Mouse (Mus musculus) heart, embryonic 13.5 days (tissue): ENCODE measurements around the gene Bri3bp. TPM values are rescaled to one million over a fixed set of nuclear protein-coding genes. Genes with fewer than 3 reads are reported as not detected.

Experiments used
- ATAC-seq: fragments of 200-750 bp; cut with Nextera tagmentation; 2 replicates; pipeline ENCODE4 v1.8.0; 2017; ENCODE audit warnings: moderate TSS enrichment; ENCODE audit not compliant: insufficient number of reproducible peaks, low FRiP score, low TSS enrichment; ENCODE audit errors: extremely low read depth
- H3K27ac ChIP-seq: fragments of 300-500 bp; sonication (generic); replicated peaks from 2 replicates; pipeline ENCODE4 v1.5.1; 2015; ENCODE audit warnings: moderate library complexity, mild to moderate bottlenecking, inconsistent platforms
- H3K27me3 ChIP-seq: fragments of 300-500 bp; sonication (generic); replicated peaks from 2 replicates; pipeline ENCODE4 v1.6.1; 2015; ENCODE audit warnings: mild to moderate bottlenecking, inconsistent platforms
- H3K36me3 ChIP-seq: fragments of 300-500 bp; sonication (generic); 2 replicates; pipeline ENCODE4 v1.6.1; 2015; ENCODE audit warnings: mild to moderate bottlenecking, inconsistent platforms
- H3K4me1 ChIP-seq: fragments of 300-500 bp; sonication (generic); 2 replicates; pipeline ENCODE4 v1.6.1; 2015; ENCODE audit warnings: inconsistent platforms
- H3K4me2 ChIP-seq: fragments of 300-500 bp; sonication (generic); 2 replicates; pipeline ENCODE4 v1.6.1; 2015; ENCODE audit warnings: inconsistent platforms, mild to moderate bottlenecking, moderate library complexity
- H3K4me3 ChIP-seq: fragments of 300-500 bp; sonication (generic); 2 replicates; pipeline ENCODE4 v1.5.1; 2015; ENCODE audit warnings: moderate library complexity, mild to moderate bottlenecking, inconsistent platforms
- H3K9ac ChIP-seq: fragments of 300-500 bp; sonication (generic); 2 replicates; pipeline ENCODE4 v1.6.1; 2015; ENCODE audit warnings: inconsistent platforms, mild to moderate bottlenecking, moderate library complexity
- H3K9me3 ChIP-seq: fragments of 300-500 bp; sonication (generic); 2 replicates; pipeline ENCODE4 v1.6.1; 2016; ENCODE audit warnings: inconsistent platforms
- WGBS: fragments of 180-500 bp; shearing (Covaris S2); methylation state at CpG from one replicate; pipeline ENCODE4 v1.1.7; 2015; ENCODE audit warnings: mixed read lengths; 5-methylcytosine and 5-hydroxymethylcytosine counted together
- polyA plus RNA-seq: library from polyadenylated mRNA; unstranded; fragments of >200 nt; fragmentation: Nextera tagmentation; extraction: Ambion mirVana; gene quantifications from 2 replicates; pipeline ENCODE4 v1.2.1, GENCODE M21; 2015

The Bri3bp gene
- polyA plus RNA-seq, 1 experiment from 2014 or later: 35.8 TPM

DNA sequence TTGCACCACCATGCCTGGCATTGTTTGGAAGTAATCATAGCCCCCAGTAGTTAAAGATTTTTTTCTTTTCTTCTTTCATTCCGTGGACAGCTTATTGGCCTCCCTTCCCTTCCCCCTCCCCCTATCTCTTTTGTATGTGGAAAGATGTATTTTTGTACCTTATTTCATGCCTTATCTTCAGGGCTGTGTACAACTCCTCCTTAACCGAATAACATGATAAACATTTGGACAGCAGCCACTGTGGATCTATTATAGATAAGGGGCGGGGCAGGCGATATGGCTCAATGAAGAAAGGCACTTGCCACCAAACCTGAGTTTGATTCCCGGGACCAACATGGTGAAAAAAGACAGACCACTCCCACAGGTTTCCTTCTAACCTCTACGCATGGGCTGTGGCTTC lies 16.2 kb downstream of the Bri3bp start:
- WGBS: 82% methylated on average over 6 of the region's 6 CpGs

GRCm38 (mm10) chr5:125460574-125460973 lies 19.2 kb downstream of the Bri3bp start:
- Histone ChIP-seq H3K36me3 (peaks cover 18% of the 10 kb centered on the region), H3K4me3 (no peak overlapping the region), H3K9me3 (no peaks in the 10 kb centered on the region), H3K27ac (no peak overlapping the region), H3K9ac (no peak overlapping the region), H3K4me2 (no peak overlapping the region), H3K4me1 (peaks cover 5% of the 10 kb centered on the region), H3K27me3 (no peaks in the 10 kb centered on the region)
- 83% methylated on average over 3 of the region's 3 CpGs for WGBS
- no peak for ATAC-seq

More for the DNA sequence above, 16.2 kb downstream of the Bri3bp start:
- Histone ChIP-seq H3K9me3 (no peaks in the 10 kb centered on the region), H3K9ac (no peak overlapping the region), H3K4me2 (no peak overlapping the region), H3K27ac (no peak overlapping the region), H3K4me3 (no peak overlapping the region), H3K27me3 (no peaks in the 10 kb centered on the region), H3K36me3 (peaks cover 45% of the 10 kb centered on the region), H3K4me1 (no peaks in the 10 kb centered on the region)
- no peak for ATAC-seq

GRCm38 (mm10) chr5:125461868-125462445 lies 20.6 kb downstream of the Bri3bp start:
- Histone ChIP-seq H3K27me3 (no peaks in the 10 kb centered on the region), H3K4me1 (peaks cover 5% of the 10 kb centered on the region), H3K36me3 (0 out of 2 replicates have a peak, but pooled peaks cover 9% of the 10 kb centered on the region), H3K27ac (no peak overlapping the region), H3K4me2 (no peak overlapping the region), H3K9me3 (no peaks in the 10 kb centered on the region), H3K4me3 (no peak overlapping the region), H3K9ac (0 out of 2 replicates have a peak overlapping the region, but pooled peaks have one; percentile 56)
- no peak for ATAC-seq
- WGBS: 31% methylated on average over 10 of the region's 10 CpGs

GRCm38 (mm10) chr5:125465192-125465591 lies 23.8 kb downstream of the Bri3bp start:
- H3K36me3 ChIP-seq: no peaks in the 10 kb centered on the region
- peak overlapping the region; percentile 71 for H3K4me2 ChIP-seq
- H3K27ac ChIP-seq: 0 out of 2 replicates have a peak overlapping the region, but pooled peaks have one; percentile 1
- no peak for ATAC-seq
- H3K9ac ChIP-seq: peak overlapping the region; percentile 59
- peaks cover 5% of the 10 kb centered on the region for H3K4me1 ChIP-seq
- peak overlapping the region; percentile 44 for H3K4me3 ChIP-seq
- H3K27me3 ChIP-seq: no peaks in the 10 kb centered on the region
- 39% methylated on average over 7 of the region's 7 CpGs for WGBS
- H3K9me3 ChIP-seq: no peaks in the 10 kb centered on the region

DNA sequence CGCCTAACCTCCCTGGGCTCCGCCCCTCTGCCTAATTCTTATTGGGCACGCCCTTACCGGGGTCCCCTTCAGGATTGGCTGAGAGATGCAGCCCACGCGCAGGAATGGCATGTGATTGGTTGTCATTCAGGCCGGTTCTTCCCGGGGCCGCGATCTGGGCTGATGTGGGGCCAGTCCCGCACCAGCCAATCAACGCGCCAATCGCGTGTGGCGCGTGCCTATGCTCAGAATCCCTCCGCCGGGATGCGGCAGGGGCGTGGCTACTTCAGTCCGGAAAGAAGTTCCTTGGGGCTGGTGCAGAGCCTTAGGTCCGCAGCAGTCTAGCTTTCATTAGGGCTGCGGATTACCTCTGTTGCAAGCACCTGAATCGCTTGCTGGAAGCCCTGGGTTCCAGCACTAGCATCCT lies 24.3 kb downstream of the Bri3bp start:
- H3K27ac ChIP-seq: no peak overlapping the region
- no peaks in the 10 kb centered on the region for H3K9me3 ChIP-seq
- no peaks in the 10 kb centered on the region for H3K36me3 ChIP-seq
- WGBS: 0% methylated on average over 25 of the region's 25 CpGs
- H3K27me3 ChIP-seq: no peaks in the 10 kb centered on the region
- peak overlapping the region; percentile 44 for H3K4me3 ChIP-seq
- peak overlapping the region; percentile 73 for H3K9ac ChIP-seq
- peak; percentile 98 for ATAC-seq
- H3K4me2 ChIP-seq: peak overlapping the region; percentile 71
- peaks cover 5% of the 10 kb centered on the region for H3K4me1 ChIP-seq

- H3K36me3 ChIP-seq: no peaks in the 10 kb centered on the region
- no peak overlapping the region for H3K9ac ChIP-seq
- no peaks in the 10 kb centered on the region for H3K27me3 ChIP-seq
- no peak overlapping the region for H3K4me3 ChIP-seq
- ATAC-seq: no peak
- H3K4me1 ChIP-seq: peaks cover 5% of the 10 kb centered on the region
- WGBS: 82% methylated on average over 5 of the region's 5 CpGs
- H3K4me2 ChIP-seq: peak overlapping the region; percentile 71; the same call in 1 of the 2 replicates
- no peak overlapping the region for H3K27ac ChIP-seq
- no peaks in the 10 kb centered on the region for H3K9me3 ChIP-seq
Observed at GRCm38 (mm10) chr5:125466483-125466882, 25.1 kb downstream of the Bri3bp start.

- no peak overlapping the region for H3K4me2 ChIP-seq
- no peak overlapping the region for H3K27ac ChIP-seq
- H3K4me3 ChIP-seq: no peak overlapping the region
- ATAC-seq: no peak
- H3K9ac ChIP-seq: no peak overlapping the region
- no peaks in the 10 kb centered on the region for H3K36me3 ChIP-seq
- H3K4me1 ChIP-seq: peaks cover 5% of the 10 kb centered on the region
- 85% methylated on average over 14 of the region's 14 CpGs for WGBS
- no peaks in the 10 kb centered on the region for H3K27me3 ChIP-seq
- no peaks in the 10 kb centered on the region for H3K9me3 ChIP-seq
Observed at GRCm38 (mm10) chr5:125467261-125467660, 25.9 kb downstream of the Bri3bp start.

DNA sequence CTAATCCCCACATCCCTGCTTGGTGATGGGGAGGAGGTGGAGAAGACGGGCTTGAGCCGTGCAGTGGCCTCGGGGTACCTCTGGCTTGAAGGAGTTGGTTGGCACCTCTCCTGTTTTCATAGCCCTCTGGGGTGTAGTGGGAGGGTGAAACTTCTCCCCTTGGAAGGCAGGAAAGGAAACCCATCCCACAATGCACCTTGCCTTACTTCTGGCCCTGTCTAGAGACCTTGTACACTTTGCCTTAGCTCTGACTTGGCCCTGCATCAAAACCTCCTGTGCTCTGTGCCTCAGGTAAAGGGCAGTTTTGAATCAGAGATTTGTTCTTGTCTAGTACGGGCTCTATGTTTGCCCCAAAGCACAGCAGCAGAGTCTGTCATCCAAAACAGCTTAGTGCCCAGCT lies 29.3 kb downstream of the Bri3bp start:
- 0 out of 2 replicates have a peak, but pooled peaks cover 4% of the 10 kb centered on the region for H3K4me1 ChIP-seq
- no peak overlapping the region for H3K27ac ChIP-seq
- H3K4me3 ChIP-seq: no peak overlapping the region
- WGBS: 83% methylated on average over 4 of the region's 4 CpGs
- H3K36me3 ChIP-seq: no peaks in the 10 kb centered on the region
- no peak overlapping the region for H3K9ac ChIP-seq
- H3K9me3 ChIP-seq: no peaks in the 10 kb centered on the region
- no peak for ATAC-seq
- no peaks in the 10 kb centered on the region for H3K27me3 ChIP-seq
- H3K4me2 ChIP-seq: no peak overlapping the region

GRCm38 (mm10) chr5:125472796-125473475 lies 31.6 kb downstream of the Bri3bp start:
- Histone ChIP-seq H3K27me3 (no peaks in the 10 kb centered on the region), H3K4me2 (no peak overlapping the region), H3K4me1 (peaks cover 21% of the 10 kb centered on the region), H3K27ac (no peak overlapping the region), H3K4me3 (no peak overlapping the region), H3K9ac (no peak overlapping the region), H3K36me3 (no peaks in the 10 kb centered on the region), H3K9me3 (no peaks in the 10 kb centered on the region)
- ATAC-seq: no peak
- WGBS: 66% methylated on average over 9 of the region's 9 CpGs

DNA sequence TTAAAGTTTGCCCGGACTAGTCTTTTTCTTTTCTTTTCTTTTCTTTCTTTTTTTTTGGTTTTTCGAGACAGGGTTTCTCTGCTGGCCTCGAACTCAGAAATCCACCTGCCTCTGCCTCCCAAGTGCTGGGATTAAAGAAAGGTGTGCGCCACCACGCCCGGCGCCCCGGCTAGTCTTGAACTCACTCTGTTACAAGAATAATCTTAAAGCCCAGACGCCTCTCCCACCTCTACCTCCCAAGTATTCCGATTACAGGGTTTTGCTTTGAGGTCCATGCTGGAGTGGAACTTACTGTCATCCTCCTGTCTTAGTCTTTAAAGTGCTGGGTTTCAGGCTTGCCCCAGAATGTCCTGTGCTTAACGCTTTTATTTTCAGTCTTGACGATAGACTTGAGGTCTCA lies 33.7 kb downstream of the Bri3bp start:
- no peak overlapping the region for H3K27ac ChIP-seq
- H3K9ac ChIP-seq: peak overlapping the region; percentile 88
- H3K36me3 ChIP-seq: no peaks in the 10 kb centered on the region
- peak overlapping the region; percentile 80 for H3K4me3 ChIP-seq
- WGBS: 51% methylated on average over 12 of the region's 12 CpGs
- no peaks in the 10 kb centered on the region for H3K27me3 ChIP-seq
- peaks cover 21% of the 10 kb centered on the region for H3K4me1 ChIP-seq
- no peaks in the 10 kb centered on the region for H3K9me3 ChIP-seq
- H3K4me2 ChIP-seq: peak overlapping the region; percentile 93
- ATAC-seq: no peak

DNA sequence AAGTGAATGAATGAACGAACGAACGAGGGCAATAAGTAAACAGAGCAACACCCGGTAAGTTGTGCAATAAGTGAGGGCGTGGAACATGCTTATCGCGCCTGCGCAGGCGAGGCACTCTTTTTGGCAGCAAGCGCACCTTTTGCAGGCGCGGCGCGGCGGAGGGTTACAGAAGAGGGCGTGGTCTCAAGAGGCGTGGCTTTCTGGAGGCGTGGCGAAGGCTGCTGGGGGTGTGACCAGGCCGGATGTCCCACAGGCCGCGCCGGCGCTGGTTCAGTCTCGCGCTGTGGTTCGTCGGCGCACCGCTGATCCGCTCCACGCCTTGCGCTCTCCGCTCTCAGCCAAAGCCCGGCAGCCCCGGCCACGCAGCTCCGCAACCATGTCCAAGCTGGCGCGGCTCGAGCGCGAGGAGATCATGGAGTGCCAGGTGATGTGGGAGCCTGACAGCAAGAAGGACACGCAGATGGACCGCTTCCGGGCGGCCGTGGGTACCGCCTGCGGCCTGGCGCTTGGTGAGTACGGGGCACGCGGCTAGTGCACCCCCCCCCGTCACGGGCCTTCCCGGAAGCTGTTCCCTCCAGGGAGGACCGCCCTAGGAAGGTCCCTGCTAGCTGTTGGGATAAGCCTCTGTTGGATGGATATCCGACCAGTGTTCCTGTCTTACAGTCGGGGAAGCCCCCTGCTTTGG lies 34.4 kb downstream of the Bri3bp start, which contains the start of gene Aacs:
Gene Aacs (plus strand): TSS at position 214 of the 685 bp plus-strand sequence.
- Histone ChIP-seq H3K9me3 (no peaks in the 10 kb centered on the region), H3K27ac (peak within 1 kb of the TSS; percentile 40), H3K27me3 (no peaks in the 10 kb centered on the region), H3K36me3 (no peaks in the 10 kb centered on the region), H3K4me3 (peak within 1 kb of the TSS; percentile 80), H3K4me2 (peak within 1 kb of the TSS; percentile 93), H3K4me1 (peaks cover 21% of the 10 kb centered on the region), H3K9ac (peak within 1 kb of the TSS; percentile 88)
- WGBS: 0% methylated on average over 60 of the region's 60 CpGs
- ATAC-seq: peak; percentile 88
